Mouse (Mus musculus) lung, embryonic 16.5 days (tissue): ENCODE data around the gene Ankrd33b. TPM values are rescaled to one million over a fixed set of nuclear protein-coding genes. Genes with fewer than 3 reads are reported as not detected.

Experiments used
- ATAC-seq: fragments of 200-750 bp; cut with Nextera tagmentation; 2 replicates; pipeline ENCODE4 v1.8.0; 2017; ENCODE audit warnings: low read depth, mild to moderate bottlenecking, moderate library complexity
- H3K27ac ChIP-seq: fragments of 300-500 bp; sonication (generic); 2 replicates; pipeline ENCODE4 v1.5.1; 2014; ENCODE audit warnings: mild to moderate bottlenecking, control low read depth, low read length
- H3K27me3 ChIP-seq: fragments of 300-500 bp; sonication (generic); 2 replicates; pipeline ENCODE4 v1.6.1; 2014; ENCODE audit warnings: low read depth, low read length, mixed read lengths; ENCODE audit not compliant: control insufficient read depth, insufficient read depth
- H3K36me3 ChIP-seq: fragments of 300-500 bp; sonication (generic); 2 replicates; pipeline ENCODE4 v1.6.1; 2014; ENCODE audit warnings: low read length; ENCODE audit not compliant: control insufficient read depth, insufficient read depth
- H3K4me1 ChIP-seq: fragments of 300-500 bp; sonication (generic); replicated peaks from 2 replicates; pipeline ENCODE4 v1.6.1; 2014; ENCODE audit warnings: low read length, mixed read lengths; ENCODE audit not compliant: control insufficient read depth, insufficient read depth
- H3K4me2 ChIP-seq: fragments of 300-500 bp; sonication (generic); 2 replicates; pipeline ENCODE4 v1.6.1; 2014; ENCODE audit warnings: low read depth, low read length, control low read depth
- H3K4me3 ChIP-seq: fragments of 300-500 bp; sonication (generic); 2 replicates; pipeline ENCODE4 v1.5.1; 2014; ENCODE audit warnings: mild to moderate bottlenecking, low read length, control low read depth
- H3K9ac ChIP-seq: fragments of 300-500 bp; sonication (generic); 2 replicates; pipeline ENCODE4 v1.6.1; 2014; ENCODE audit warnings: low read length, control low read depth
- H3K9me3 ChIP-seq: fragments of 300-500 bp; sonication (generic); 2 replicates; pipeline ENCODE4 v1.6.1; 2016; ENCODE audit warnings: low read length; ENCODE audit not compliant: control insufficient read depth
- WGBS: fragments of 180-500 bp; shearing (Covaris S2); extraction: QIAGEN DNeasy Blood & Tissue Kit; methylation state at CpG from one replicate; pipeline ENCODE4 v1.1.7; 2014; 5-methylcytosine and 5-hydroxymethylcytosine counted together
- polyA plus RNA-seq: library from polyadenylated mRNA; unstranded; fragments of >200 nt; fragmentation: Nextera tagmentation; extraction: Ambion mirVana; gene quantifications from 2 replicates; pipeline ENCODE4 v1.2.1, GENCODE M21; 2015

Ankrd33b gene
- polyA plus RNA-seq, 1 experiment from 2014 or later = 3.9 TPM

DNA sequence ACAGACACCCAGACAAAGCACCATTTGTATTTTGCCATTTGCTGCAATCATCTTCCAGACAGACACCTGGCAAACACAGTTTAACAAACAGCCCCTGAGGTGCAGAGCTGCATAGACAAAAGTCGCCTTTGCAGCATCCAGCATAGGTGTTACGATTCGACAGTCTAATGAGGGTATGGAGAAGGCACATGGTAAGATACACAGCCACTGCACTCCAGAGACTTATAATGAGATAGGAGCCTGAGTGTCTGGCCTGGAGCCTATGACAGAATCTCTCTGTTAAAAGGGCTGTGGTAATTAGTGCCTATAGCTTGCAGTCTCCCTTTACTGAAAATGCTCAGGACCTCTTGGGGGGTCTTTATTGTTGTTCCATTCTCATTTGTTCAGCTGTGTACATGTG is 116.8 kb downstream of the Ankrd33b start:
- H3K9ac ChIP-seq = no peak overlapping the region
- ATAC-seq = no peak
- no peaks in the 10 kb centered on the region for H3K36me3 ChIP-seq
- no peak overlapping the region for H3K4me2 ChIP-seq
- peaks cover 13% of the 10 kb centered on the region for H3K4me1 ChIP-seq
- 90% methylated on average over 3 of the region's 3 CpGs for WGBS
- no peaks in the 10 kb centered on the region for H3K27me3 ChIP-seq
- no peak overlapping the region for H3K4me3 ChIP-seq
- H3K9me3 ChIP-seq = no peaks in the 10 kb centered on the region
- no peak overlapping the region for H3K27ac ChIP-seq

DNA sequence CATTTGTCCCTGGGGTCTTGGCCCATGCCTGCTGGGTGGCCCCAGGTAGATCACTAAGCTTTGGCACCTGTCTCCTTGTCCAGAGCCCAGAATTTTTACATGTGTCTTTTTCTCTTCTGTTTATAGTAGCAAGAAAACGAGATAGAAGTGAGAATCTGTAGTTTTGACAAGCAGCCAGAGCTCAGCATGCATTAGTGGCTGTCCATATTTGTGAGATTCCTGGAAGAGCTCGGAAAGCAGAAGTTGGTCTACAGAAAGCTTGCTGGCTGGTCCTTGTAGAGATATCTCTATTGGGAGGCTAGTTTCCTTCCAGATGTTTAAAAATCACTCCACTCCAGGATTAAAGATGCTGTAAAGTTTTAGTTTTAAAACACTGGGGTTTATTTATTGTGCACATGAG is 117.5 kb downstream of the Ankrd33b start:
- Histone ChIP-seq H3K4me3 (no peak overlapping the region), H3K4me1 (peaks cover 14% of the 10 kb centered on the region), H3K27me3 (no peaks in the 10 kb centered on the region), H3K9me3 (no peaks in the 10 kb centered on the region), H3K9ac (no peak overlapping the region), H3K27ac (no peak overlapping the region), H3K4me2 (no peak overlapping the region), H3K36me3 (no peaks in the 10 kb centered on the region)
- WGBS = 54% methylated on average over 2 of the region's 2 CpGs
- ATAC-seq = no peak

DNA sequence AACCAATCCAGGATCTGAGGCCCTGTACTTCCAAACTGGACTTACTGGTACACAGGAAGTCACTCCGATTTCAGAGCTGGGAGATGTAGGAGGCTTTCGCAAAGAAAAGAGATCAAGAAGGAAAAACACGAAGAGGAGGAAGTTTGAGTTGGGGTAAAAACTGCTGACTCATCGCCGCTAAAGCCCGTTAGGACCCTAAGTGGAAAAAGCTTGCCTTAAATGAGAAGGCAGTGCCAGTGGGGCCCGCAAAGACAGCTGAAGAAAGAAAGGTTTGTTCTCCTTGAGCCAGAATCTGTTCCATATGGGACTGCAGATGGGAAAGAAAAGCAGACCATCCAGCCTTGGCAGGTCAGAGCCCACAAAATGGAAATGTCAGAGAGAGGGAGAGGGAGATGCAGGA is 118.6 kb downstream of the Ankrd33b start:
- Histone ChIP-seq H3K4me3 (no peak overlapping the region), H3K9me3 (no peaks in the 10 kb centered on the region), H3K4me1 (peaks cover 14% of the 10 kb centered on the region), H3K36me3 (no peaks in the 10 kb centered on the region), H3K27ac (no peak overlapping the region), H3K9ac (no peak overlapping the region), H3K27me3 (no peaks in the 10 kb centered on the region), H3K4me2 (no peak overlapping the region)
- 69% methylated on average over 7 of the region's 7 CpGs for WGBS
- ATAC-seq = no peak

DNA sequence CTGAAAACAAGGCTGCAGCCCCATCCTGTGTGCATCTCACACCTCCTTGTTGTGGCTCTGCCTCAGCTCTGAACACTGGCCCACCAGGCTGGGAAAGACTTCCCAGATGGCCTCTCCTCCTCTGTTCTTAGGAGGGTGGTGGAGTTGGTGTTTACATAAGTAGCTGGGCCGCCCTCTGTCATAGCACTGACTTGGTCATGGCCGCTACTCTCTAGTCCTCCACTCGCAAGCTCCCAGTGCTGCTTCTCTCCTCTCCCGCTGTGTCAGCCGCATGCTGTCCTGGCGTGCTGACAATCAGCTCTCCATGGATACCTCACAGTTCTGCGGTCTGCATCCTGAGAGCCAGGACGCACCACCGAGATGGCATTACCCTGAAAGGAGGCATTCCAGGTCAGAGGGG is 120.5 kb downstream of the Ankrd33b start:
- no peak overlapping the region for H3K27ac ChIP-seq
- H3K9me3 ChIP-seq = no peaks in the 10 kb centered on the region
- no peaks in the 10 kb centered on the region for H3K27me3 ChIP-seq
- H3K4me2 ChIP-seq = no peak overlapping the region
- H3K9ac ChIP-seq = no peak overlapping the region
- ATAC-seq = peak; percentile 65
- 54% methylated on average over 9 of the region's 9 CpGs for WGBS
- peaks cover under 1% of the 10 kb centered on the region; the same call in 1 of the 2 replicates for H3K36me3 ChIP-seq
- no peak overlapping the region for H3K4me3 ChIP-seq
- H3K4me1 ChIP-seq = peaks cover 14% of the 10 kb centered on the region

DNA sequence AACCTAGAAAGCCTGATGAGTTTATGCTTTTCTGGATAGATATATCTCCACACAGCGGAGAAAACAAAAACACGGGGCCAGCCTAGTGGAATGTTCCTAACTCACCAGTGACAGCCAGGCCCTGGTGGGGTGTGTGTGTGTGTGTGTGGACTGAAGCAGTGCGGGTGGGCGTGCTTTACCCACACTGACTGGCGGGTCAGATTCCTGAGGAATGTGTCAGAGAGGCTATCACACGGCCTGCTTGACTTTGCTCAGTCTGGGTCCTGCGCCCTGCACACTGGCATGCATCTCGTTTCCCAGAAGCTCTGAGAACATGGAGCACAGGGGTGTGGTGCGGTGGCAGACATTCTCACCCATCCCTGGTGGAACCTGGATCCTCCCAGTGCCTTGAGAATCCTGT is 121.6 kb downstream of the Ankrd33b start:
- ATAC-seq = peak; percentile 64
- 59% methylated on average over 9 of the region's 9 CpGs for WGBS
- Histone ChIP-seq H3K4me1 (peaks cover 14% of the 10 kb centered on the region), H3K27me3 (no peaks in the 10 kb centered on the region), H3K9ac (no peak overlapping the region), H3K9me3 (no peaks in the 10 kb centered on the region), H3K27ac (no peak overlapping the region), H3K4me2 (no peak overlapping the region), H3K4me3 (no peak overlapping the region), H3K36me3 (peaks cover 4% of the 10 kb centered on the region; the same call in 1 of the 2 replicates)

DNA sequence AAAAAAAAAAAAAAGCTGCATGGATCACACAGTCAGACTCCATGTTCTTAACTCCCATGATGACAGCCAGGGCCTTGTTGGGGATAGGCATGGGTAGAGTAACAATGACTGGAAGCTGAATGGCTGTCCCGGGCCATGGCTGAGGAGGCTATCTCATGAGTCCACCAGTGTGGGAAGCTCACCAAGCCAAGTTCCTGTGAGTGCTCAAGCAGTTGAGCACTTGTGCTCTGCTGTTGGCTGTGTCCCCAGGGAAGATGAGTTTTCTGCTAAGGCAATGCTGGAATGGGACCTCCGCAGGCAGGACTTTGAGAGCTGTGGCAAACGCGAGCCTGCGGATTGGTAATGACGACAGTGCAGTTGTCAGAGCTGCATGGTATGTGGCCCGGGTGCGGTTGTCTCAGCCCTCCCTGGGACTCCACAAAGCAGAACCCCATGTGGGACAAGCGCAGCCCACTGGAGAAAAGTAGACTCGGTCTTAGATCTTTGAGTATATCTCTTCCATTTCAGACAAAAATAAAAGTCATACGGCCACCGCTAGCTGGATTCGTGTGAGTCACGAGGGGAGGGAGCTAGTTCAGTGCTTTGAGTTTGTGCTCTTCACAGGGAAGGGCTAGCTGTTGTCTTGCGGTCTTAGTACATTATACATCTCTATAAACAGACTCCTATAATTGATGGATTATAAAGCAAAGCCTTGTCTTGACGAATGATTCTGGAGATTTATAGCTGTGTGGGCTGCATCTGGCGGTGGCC is 122.7 kb downstream of the Ankrd33b start:
- Histone ChIP-seq H3K4me1 (peaks cover 14% of the 10 kb centered on the region), H3K9ac (no peak overlapping the region), H3K4me3 (no peak overlapping the region), H3K27ac (no peak overlapping the region), H3K36me3 (peaks cover 4% of the 10 kb centered on the region; the same call in 1 of the 2 replicates), H3K4me2 (no peak overlapping the region), H3K27me3 (no peaks in the 10 kb centered on the region), H3K9me3 (no peaks in the 10 kb centered on the region)
- no peak for ATAC-seq
- WGBS = 89% methylated on average over 17 of the region's 17 CpGs

DNA sequence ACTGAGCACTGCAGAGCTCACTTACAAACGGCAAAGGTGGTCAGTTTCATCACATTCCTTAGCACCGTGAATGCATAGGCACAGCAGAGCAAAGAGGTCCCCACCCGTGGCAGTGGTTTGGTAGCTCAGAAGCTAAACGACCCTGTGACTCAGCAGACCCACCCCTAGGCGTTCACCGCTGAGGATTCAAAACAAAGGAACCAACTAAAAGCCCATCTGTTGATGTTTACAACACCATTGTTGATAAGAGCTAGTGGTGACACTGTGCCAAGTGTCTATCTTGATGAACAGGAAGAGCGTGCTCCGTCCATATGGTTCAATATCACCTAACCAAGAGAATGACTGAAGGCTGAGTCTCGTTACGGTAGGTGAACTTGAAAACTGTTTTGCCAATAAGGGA is 124.3 kb downstream of the Ankrd33b start:
- Histone ChIP-seq H3K9me3 (no peaks in the 10 kb centered on the region), H3K4me2 (no peak overlapping the region), H3K4me3 (no peak overlapping the region), H3K9ac (no peak overlapping the region), H3K36me3 (peaks cover 4% of the 10 kb centered on the region; the same call in 1 of the 2 replicates), H3K27me3 (no peaks in the 10 kb centered on the region), H3K27ac (no peak overlapping the region), H3K4me1 (peaks cover 14% of the 10 kb centered on the region)
- no peak for ATAC-seq
- 67% methylated on average over 10 of the region's 10 CpGs for WGBS

Other genes starting within 250 kb of the Ankrd33b start
- gene Dap, start 143.4 kb downstream of the Ankrd33b start, polyA plus RNA-seq = 83.5 and 93.4 TPM in 2 replicates
- gene Ropn1l, start 86.0 kb upstream of the Ankrd33b start, polyA plus RNA-seq = 5.6 and 6.2 TPM in 2 replicates
- gene March6, start 163.3 kb upstream of the Ankrd33b start, polyA plus RNA-seq = 28.2 and 29.4 TPM in 2 replicates
- gene Cmbl, start 197.7 kb upstream of the Ankrd33b start, polyA plus RNA-seq = 6.8 and 8.1 TPM in 2 replicates
- gene Cct5, start 234.1 kb upstream of the Ankrd33b start, polyA plus RNA-seq = 452 and 461 TPM in 2 replicates
- 14.1 TPM in 2 replicates for gene Fam173b, start 234.1 kb upstream of the Ankrd33b start, polyA plus RNA-seq